Mouse (Mus musculus) heart, adult 2 months (tissue): Measurements from ENCODE around the gene Limk2. TPM values are rescaled to one million over a fixed set of nuclear protein-coding genes. Genes with fewer than 3 reads are reported as not detected.

Source experiments
- DNase-seq, 2 experiments: peaks; one replicate each; pipeline ENCODE4 v3.0.0; 2021
- H3K27ac ChIP-seq: fragments of 200-600 bp; 2 replicates; pipeline ENCODE4 v1.8.1; 2022
- H3K27me3 ChIP-seq: fragments of 200-500 bp; 2 replicates; pipeline ENCODE4 v1.6.1; 2012; ENCODE audit warnings: mild to moderate bottlenecking, low read length, inconsistent platforms, mixed read lengths; ENCODE audit not compliant: control insufficient read depth, insufficient read depth
- H3K36me3 ChIP-seq: fragments of 200-500 bp; 2 replicates; pipeline ENCODE4 v1.6.1; 2012; ENCODE audit warnings: low read length, inconsistent platforms; ENCODE audit not compliant: control insufficient read depth, insufficient read depth
- H3K4me1 ChIP-seq: fragments of 200-500 bp; 2 replicates; pipeline ENCODE4 v1.6.1; 2011; ENCODE audit warnings: low read length; ENCODE audit not compliant: control insufficient read depth, insufficient read depth
- H3K4me3 ChIP-seq: fragments of 200-600 bp; 2 replicates; pipeline ENCODE4 v1.8.1; 2022
- H3K79me2 ChIP-seq: fragments of 200-500 bp; replicated peaks from 2 replicates; pipeline ENCODE4 v1.6.1; 2012; ENCODE audit warnings: mild to moderate bottlenecking, inconsistent platforms, low read length, moderate library complexity, mixed read lengths; ENCODE audit not compliant: control insufficient read depth, insufficient read depth
- H3K9ac ChIP-seq: fragments of 200-500 bp; 2 replicates; pipeline ENCODE4 v1.6.1; 2012; ENCODE audit warnings: low read depth, mild to moderate bottlenecking, control low read depth, inconsistent platforms, low read length, mixed read lengths
- CTCF ChIP-seq: fragments of 200-600 bp; IDR thresholded peaks from 2 replicates; pipeline ENCODE4 v1.8.1; 2022; ENCODE audit warnings: antibody characterized with exemption, mild to moderate bottlenecking, moderate library complexity
- EP300 ChIP-seq: fragments of 200-500 bp; IDR thresholded peaks from 2 replicates; pipeline ENCODE4 v1.6.1; 2011; ENCODE audit warnings: low read depth, low read length, control low read depth; ENCODE audit not compliant: insufficient read depth
- POLR2A ChIP-seq: fragments of 200-500 bp; IDR thresholded peaks from 2 replicates; pipeline ENCODE4 v1.6.1; 2011; ENCODE audit warnings: mild to moderate bottlenecking, low read depth, low read length, control low read depth; ENCODE audit not compliant: insufficient read depth
- WGBS: fragments of 180-500 bp; shearing (Covaris S2); methylation state at CpG from one replicate; pipeline ENCODE4 v1.1.7; 2018; 5-methylcytosine and 5-hydroxymethylcytosine counted together
- intact Hi-C: fragments of 180-260 bp; cut with DNase I; formaldehyde crosslinking; loops from one replicate; pipeline ENCODE4 v1.15.1; 2025
- polyA plus RNA-seq: library from polyadenylated mRNA; depleted of rRNA; stranded (reverse); fragments of >200 nt; gene quantifications from 2 replicates; pipeline ENCODE4 v1.2.3, GENCODE M21; 2012
- total RNA-seq, 2 experiments: library from RNA; stranded (reverse); gene quantifications; 2 replicates each; pipeline ENCODE4 v1.2.3; 2021

Limk2 gene
- total and polyA plus RNA-seq, 3 experiments: 16.4 to 41.8 (median 17.1) TPM

GRCm38 (mm10) chr11:3368983-3369382, 40.0 kb downstream of the Limk2 start:
- Histone ChIP-seq H3K36me3 (no peaks in the 10 kb centered on the region), H3K9ac (no peak overlapping the region), H3K4me3 (no peak overlapping the region), H3K4me1 (no peaks in the 10 kb centered on the region), H3K27ac (no peak overlapping the region), H3K79me2 (peaks cover 3% of the 10 kb centered on the region), H3K27me3 (no peaks in the 10 kb centered on the region)
- no peak for DNase-seq
- no peak for TF ChIP-seq EP300
- TF ChIP-seq POLR2A: no peak
- no peak for TF ChIP-seq CTCF
- intact Hi-C loops: no loop called here
- 76% methylated on average over 7 of the region's 7 CpGs for WGBS

DNA sequence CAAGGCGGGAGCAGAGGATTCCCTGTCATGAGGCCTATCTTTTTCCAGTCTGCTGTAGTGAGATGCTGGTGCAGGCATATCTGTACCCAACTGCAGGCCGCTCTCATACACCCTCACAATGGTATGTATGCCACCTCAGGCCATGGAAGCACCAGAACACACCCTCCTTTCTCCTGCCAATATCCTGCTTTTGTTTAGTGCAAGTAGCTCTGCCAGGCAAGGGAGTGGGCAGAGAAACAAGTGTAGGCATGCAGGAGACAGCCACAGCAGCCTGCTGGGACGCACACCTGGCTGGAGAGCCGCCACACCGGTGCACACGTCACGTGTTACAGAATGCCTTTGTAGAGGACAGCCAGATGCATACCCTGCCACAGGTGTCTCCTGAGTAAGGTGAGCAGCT, 42.6 kb downstream of the Limk2 start:
- no peak for DNase-seq
- H3K4me1 ChIP-seq: no peaks in the 10 kb centered on the region
- intact Hi-C loops: no loop called here
- H3K36me3 ChIP-seq: no peaks in the 10 kb centered on the region
- no peak overlapping the region for H3K27ac ChIP-seq
- H3K4me3 ChIP-seq: no peak overlapping the region
- 92% methylated on average over 7 of the region's 7 CpGs for WGBS
- H3K9ac ChIP-seq: no peak overlapping the region
- TF ChIP-seq EP300 (no peak), POLR2A (no peak)
- peaks cover 3% of the 10 kb centered on the region for H3K79me2 ChIP-seq
- no peaks in the 10 kb centered on the region for H3K27me3 ChIP-seq

DNA sequence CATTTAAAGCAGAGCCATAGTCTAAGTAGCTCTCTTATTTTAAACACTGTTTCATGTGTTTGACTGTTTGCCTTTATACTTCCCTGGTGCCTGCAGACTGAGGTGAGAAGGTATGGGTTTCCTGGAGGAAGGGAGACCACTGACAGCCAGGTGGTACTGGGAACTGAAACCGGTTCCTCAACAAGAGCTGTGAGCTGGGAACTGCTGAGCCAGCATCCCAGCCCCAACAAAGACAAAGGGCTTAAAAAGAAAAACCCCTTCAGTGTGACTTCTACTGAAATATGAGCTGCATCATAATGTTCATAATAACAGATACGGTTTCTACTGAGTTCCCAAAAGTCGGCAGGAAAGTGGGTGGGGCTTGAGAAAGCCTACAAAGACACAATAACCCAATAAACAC, 46.1 kb downstream of the Limk2 start:
- no peak for TF ChIP-seq EP300
- TF ChIP-seq POLR2A: no peak
- no peak for TF ChIP-seq CTCF
- no peak for DNase-seq
- Histone ChIP-seq H3K4me1 (no peaks in the 10 kb centered on the region), H3K27me3 (no peaks in the 10 kb centered on the region), H3K9ac (no peak overlapping the region), H3K36me3 (no peaks in the 10 kb centered on the region), H3K27ac (no peak overlapping the region), H3K79me2 (peaks cover 3% of the 10 kb centered on the region), H3K4me3 (no peak overlapping the region)
- 91% methylated on average over 3 of the region's 3 CpGs for WGBS
- intact Hi-C loops: no loop called here

- WGBS: 63% methylated on average over 18 of the region's 18 CpGs
- no peak overlapping the region for H3K4me3 ChIP-seq
- peaks cover 8% of the 10 kb centered on the region for H3K4me1 ChIP-seq
- no peak overlapping the region for H3K9ac ChIP-seq
- intact Hi-C loops: no loop called here
- H3K27ac ChIP-seq: no peak overlapping the region
- H3K36me3 ChIP-seq: peaks cover 3% of the 10 kb centered on the region; the same call in 1 of the 2 replicates
- no peaks in the 10 kb centered on the region for H3K79me2 ChIP-seq
- no peak for TF ChIP-seq EP300
- TF ChIP-seq CTCF: peak; percentile 67
- TF ChIP-seq POLR2A: no peak
- no peak for DNase-seq
- no peaks in the 10 kb centered on the region for H3K27me3 ChIP-seq
Observed at GRCm38 (mm10) chr11:3352990-3353585, 55.9 kb downstream of the Limk2 start.

DNA sequence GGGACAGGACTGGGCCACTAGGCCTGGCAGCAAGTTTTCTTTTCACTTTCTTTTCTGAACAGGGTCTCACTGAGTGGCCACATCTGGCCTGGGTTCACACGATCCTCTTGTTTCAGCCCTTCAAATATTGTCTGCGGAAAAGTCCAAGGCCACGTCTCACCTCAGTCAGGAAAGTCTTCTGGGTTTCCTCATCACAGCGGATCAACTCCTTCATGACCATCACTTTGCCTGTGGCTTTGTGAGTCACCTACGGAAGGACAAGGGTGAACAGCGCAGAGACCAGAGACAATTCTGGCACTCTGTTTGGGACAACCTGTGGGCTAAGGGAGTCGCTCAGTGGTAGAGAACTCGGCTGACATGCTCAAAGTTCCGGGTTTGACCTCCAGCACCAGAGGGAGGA, 56.9 kb downstream of the Limk2 start:
- intact Hi-C loops: no loop called here
- H3K9ac ChIP-seq: no peak overlapping the region
- 89% methylated on average over 9 of the region's 9 CpGs for WGBS
- DNase-seq: no peak
- no peak overlapping the region for H3K27ac ChIP-seq
- H3K36me3 ChIP-seq: peaks cover 3% of the 10 kb centered on the region; the same call in 1 of the 2 replicates
- TF ChIP-seq POLR2A (no peak), EP300 (no peak), CTCF (no peak)
- no peaks in the 10 kb centered on the region for H3K27me3 ChIP-seq
- H3K79me2 ChIP-seq: no peaks in the 10 kb centered on the region
- peaks cover 10% of the 10 kb centered on the region for H3K4me1 ChIP-seq
- H3K4me3 ChIP-seq: no peak overlapping the region

- H3K36me3 ChIP-seq: peaks cover 3% of the 10 kb centered on the region; the same call in 1 of the 2 replicates
- no peak overlapping the region for H3K9ac ChIP-seq
- no peak overlapping the region for H3K4me3 ChIP-seq
- peaks cover 10% of the 10 kb centered on the region for H3K4me1 ChIP-seq
- no peak for DNase-seq
- peak overlapping the region; percentile 38 for H3K27ac ChIP-seq
- no peaks in the 10 kb centered on the region for H3K27me3 ChIP-seq
- H3K79me2 ChIP-seq: no peaks in the 10 kb centered on the region
- WGBS: 63% methylated on average over 4 of the region's 4 CpGs
- TF ChIP-seq POLR2A: no peak
- no peak for TF ChIP-seq CTCF
- no peak for TF ChIP-seq EP300
- intact Hi-C loops: loop anchor here (10.0 kb wide), 1 partner anchor 165 kb away; the partner anchor contains the start of gene Selenom
Observed at GRCm38 (mm10) chr11:3349343-3349695, 59.7 kb downstream of the Limk2 start.
